21 mouse cellular contexts compared by ENCODE assay signal in genomic region chr16:29711386-29711785, GRCm38 (mm10).
A peak's percentile ranks its signal among the peaks of the same experiment; 100 is the strongest.
DNase-seq lines count a peak whose midpoint lies in the region; ATAC-seq and TF ChIP-seq lines count a peak whose summit lies in the region.
"Had no signal": no experiment of that assay in that cellular context is flagged by ENCODE, and none has a peak within 500 bp of the region (broad histone marks: within the 10 kb centered on the region; RNA-seq: fewer than 3 reads in every experiment).

No protein-coding gene starts in this region.

- no peak overlapping the region for H3K4me2 ChIP-seq in forebrain, embryonic 16.5 days (ENCODE audit: low read length)
- H3K4me2 ChIP-seq in forebrain, embryonic 11.5 days (ENCODE audit: low read depth, low read length, severe bottlenecking): no peak overlapping the region
- no peak overlapping the region for H3K4me2 ChIP-seq in hindbrain, postnatal 0 days (ENCODE audit: low read depth, low read length)
- H3K4me2 ChIP-seq in hindbrain, embryonic 12.5 days (replicated peaks): no peak overlapping the region
- H3K4me2 ChIP-seq: embryonic facial prominence, embryonic 12.5 days; forebrain, embryonic 12.5 days had no signal

- ATAC-seq in forebrain, embryonic 16.5 days: no peak
- ATAC-seq in forebrain, embryonic 11.5 days (replicated peaks; ENCODE audit: low FRiP score): no peak
- no peak for ATAC-seq in hindbrain, postnatal 0 days
- ATAC-seq in hindbrain, embryonic 12.5 days (ENCODE audit: low FRiP score): no peak
- ATAC-seq: activated CD4-positive, CD25-positive, alpha-beta regulatory T cell, adult 4 months; CD4-positive, CD25-positive, alpha-beta regulatory T cell, adult 4 months; Patski had no signal

- H3K4me3 ChIP-seq in forebrain, embryonic 16.5 days (replicated peaks; ENCODE audit: low read length): no peak overlapping the region
- no peak overlapping the region for H3K4me3 ChIP-seq in forebrain, embryonic 11.5 days (ENCODE audit: low read depth, low read length)
- H3K4me3 ChIP-seq in hindbrain, postnatal 0 days (ENCODE audit: low read length): no peak overlapping the region
- H3K4me3 ChIP-seq in hindbrain, embryonic 12.5 days: no peak overlapping the region
- H3K4me3 ChIP-seq: embryonic facial prominence, embryonic 10.5 days; embryonic facial prominence, embryonic 12.5 days; forebrain, embryonic 12.5 days had no signal

- peaks cover 18% of the 10 kb centered on the region for H3K4me1 ChIP-seq in forebrain, embryonic 16.5 days (replicated peaks; ENCODE audit: control insufficient read depth, insufficient read depth, low read length)
- no peaks in the 10 kb centered on the region for H3K4me1 ChIP-seq in forebrain, embryonic 11.5 days (replicated peaks; ENCODE audit: control insufficient read depth, insufficient read depth, low read length)
- H3K4me1 ChIP-seq in hindbrain, postnatal 0 days (ENCODE audit: insufficient read depth, low read length): 0 out of 2 replicates have a peak, but pooled peaks cover 6% of the 10 kb centered on the region
- peaks cover 3% of the 10 kb centered on the region; the same call in 1 of the 2 replicates for H3K4me1 ChIP-seq in hindbrain, embryonic 12.5 days
- H3K4me1 ChIP-seq: forebrain, embryonic 12.5 days had no signal

- TF ChIP-seq CTCF in hindbrain, postnatal 0 days (IDR thresholded peaks at IDR 0.05; ENCODE audit: low read depth): no peak

- H3K27me3 ChIP-seq in forebrain, embryonic 16.5 days (replicated peaks; ENCODE audit: control insufficient read depth, insufficient read depth, low read length): no peaks in the 10 kb centered on the region
- peaks cover 7% of the 10 kb centered on the region for H3K27me3 ChIP-seq in forebrain, embryonic 11.5 days (ENCODE audit: control insufficient read depth, insufficient read depth, low read length)
- no peaks in the 10 kb centered on the region; the same call in 1 of the 2 replicates for H3K27me3 ChIP-seq in hindbrain, postnatal 0 days (ENCODE audit: insufficient read depth, low read length)
- peaks cover 96% of the 10 kb centered on the region for H3K27me3 ChIP-seq in hindbrain, embryonic 12.5 days
- H3K27me3 ChIP-seq: CH12.LX; embryonic facial prominence, embryonic 12.5 days; Patski had no signal

- no peaks in the 10 kb centered on the region for H3K9me3 ChIP-seq in forebrain, embryonic 16.5 days (ENCODE audit: control insufficient read depth, low read length)
- no peaks in the 10 kb centered on the region for H3K9me3 ChIP-seq in forebrain, embryonic 11.5 days (ENCODE audit: control insufficient read depth, low read length)
- no peaks in the 10 kb centered on the region for H3K9me3 ChIP-seq in hindbrain, postnatal 0 days (ENCODE audit: low read length)
- no peaks in the 10 kb centered on the region for H3K9me3 ChIP-seq in hindbrain, embryonic 12.5 days (replicated peaks)
- H3K9me3 ChIP-seq: embryonic facial prominence, embryonic 10.5 days; embryonic facial prominence, embryonic 12.5 days; forebrain, embryonic 12.5 days; G1E had no signal

- no peak overlapping the region for H3K9ac ChIP-seq in forebrain, embryonic 16.5 days (replicated peaks; ENCODE audit: low read depth, low read length)
- H3K9ac ChIP-seq in forebrain, embryonic 11.5 days (ENCODE audit: low read length): no peak overlapping the region
- no peak overlapping the region for H3K9ac ChIP-seq in hindbrain, postnatal 0 days (replicated peaks; ENCODE audit: low read length)
- H3K9ac ChIP-seq in hindbrain, embryonic 12.5 days: no peak overlapping the region
- H3K9ac ChIP-seq: embryonic facial prominence, embryonic 12.5 days; forebrain, embryonic 12.5 days; forebrain, postnatal 0 days had no signal

- no peaks in the 10 kb centered on the region for H3K36me3 ChIP-seq in forebrain, embryonic 16.5 days (ENCODE audit: control insufficient read depth, insufficient read depth)
- no peaks in the 10 kb centered on the region for H3K36me3 ChIP-seq in forebrain, embryonic 11.5 days (ENCODE audit: control insufficient read depth, insufficient read depth, low read length)
- no peaks in the 10 kb centered on the region for H3K36me3 ChIP-seq in hindbrain, postnatal 0 days (ENCODE audit: insufficient read depth, low read length)
- no peaks in the 10 kb centered on the region for H3K36me3 ChIP-seq in hindbrain, embryonic 12.5 days
- H3K36me3 ChIP-seq: embryonic facial prominence, embryonic 10.5 days; embryonic facial prominence, embryonic 12.5 days; forebrain, embryonic 12.5 days; G1E had no signal

- DNase-seq in cerebellum, postnatal 10 days: peak; percentile 59 to 70
- DNase-seq in cerebellum, adult 9-10 months: no peak
- no peak for DNase-seq in forebrain, embryonic 11.5 days (ENCODE audit: low spot score)
- DNase-seq in heart, adult 11 months: peak; percentile 87
- DNase-seq in heart, adult 8-10 months (ENCODE audit: low spot score): no peak
- DNase-seq in hindbrain, postnatal 0 days (ENCODE audit: low spot score): no peak
- DNase-seq: adrenal gland, adult 8-10 months; adrenal gland, postnatal 14 days; adrenal gland, postnatal 36 days; B cell, adult 2 months; forebrain, postnatal 0 days had no signal

- H3K27ac ChIP-seq in forebrain, embryonic 16.5 days (ENCODE audit: low read length): peak overlapping the region; percentile 51
- no peak overlapping the region for H3K27ac ChIP-seq in forebrain, embryonic 11.5 days (ENCODE audit: low read depth, low read length)
- H3K27ac ChIP-seq in hindbrain, postnatal 0 days: peak overlapping the region; percentile 36; the same call in 1 of the 2 replicates
- H3K27ac ChIP-seq in hindbrain, embryonic 12.5 days: no peak overlapping the region
- H3K27ac ChIP-seq: embryonic facial prominence, embryonic 10.5 days; embryonic facial prominence, embryonic 12.5 days; forebrain, embryonic 12.5 days had no signal

Comparison
In these comparisons a context has a peak if more than half of its experiments do, and no peak if none do; other contexts are left out.
1. DNase-seq: peak in cerebellum, postnatal 10 days (2 of 2) and heart, adult 11 months (single experiment); none in cerebellum, adult 9-10 months (single experiment), forebrain, embryonic 11.5 days (single experiment), heart, adult 8-10 months (single experiment) and hindbrain, postnatal 0 days (single experiment).
2. H3K27ac ChIP-seq: peak in forebrain, embryonic 16.5 days (single experiment) and hindbrain, postnatal 0 days (single experiment); none in forebrain, embryonic 11.5 days (single experiment) and hindbrain, embryonic 12.5 days (single experiment).